Mouse (Mus musculus): ENCODE measurements around the gene Pknox2. TPM values are rescaled to one million over a fixed set of nuclear protein-coding genes. Genes with fewer than 3 reads are reported as not detected.
A peak's percentile ranks its signal among the peaks of the same experiment; 100 is the strongest.

The Pknox2 gene
- polyA plus RNA-seq, 1 experiment from 2014 or later, result 13.2 TPM

DNA sequence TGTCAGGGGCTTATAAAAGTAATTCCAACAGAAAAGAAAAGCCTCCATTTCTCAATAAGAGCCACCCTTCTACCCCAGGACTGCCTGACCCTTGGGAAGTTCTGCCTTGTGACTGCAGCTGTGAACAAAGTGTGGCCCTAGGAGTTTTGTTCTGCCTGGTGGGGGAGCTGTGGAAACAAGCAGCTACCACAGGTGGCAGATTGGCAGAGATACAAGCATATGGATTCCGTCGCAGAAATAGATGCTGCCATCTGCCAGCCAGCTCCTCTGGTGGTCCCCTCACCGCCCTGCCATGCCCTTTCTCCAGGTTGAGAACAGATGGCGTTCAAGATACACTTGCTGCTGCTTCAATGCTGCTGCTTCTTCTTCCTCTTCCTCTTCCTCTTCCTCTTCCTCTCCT lies 288.5 kb downstream of the Pknox2 start:
- DNase-seq (ENCODE audit: low spot score), result no peak
- Histone ChIP-seq H3K27ac (replicated peaks; ENCODE audit: low read depth, low read length) (no peak overlapping the region), H3K4me3 (ENCODE audit: low read depth, low read length) (no peak overlapping the region), H3K9ac (replicated peaks; ENCODE audit: low read length) (no peak overlapping the region), H3K36me3 (replicated peaks; ENCODE audit: control insufficient read depth, insufficient read depth, low read depth, low read length) (no peaks in the 10 kb centered on the region), H3K4me1 (ENCODE audit: control insufficient read depth, insufficient read depth, low read length) (no peaks in the 10 kb centered on the region), H3K9me3 (replicated peaks; ENCODE audit: control insufficient read depth, low read length) (no peaks in the 10 kb centered on the region), H3K27me3 (ENCODE audit: control insufficient read depth, insufficient read depth, low read length) (no peaks in the 10 kb centered on the region), H3K4me2 (ENCODE audit: low read depth, low read length) (no peak overlapping the region)
- ATAC-seq (replicated peaks; ENCODE audit: insufficient number of reproducible peaks, low FRiP score, low TSS enrichment, low read depth), result no peak
- WGBS, result 39% methylated on average over 4 of the region's 4 CpGs

DNA sequence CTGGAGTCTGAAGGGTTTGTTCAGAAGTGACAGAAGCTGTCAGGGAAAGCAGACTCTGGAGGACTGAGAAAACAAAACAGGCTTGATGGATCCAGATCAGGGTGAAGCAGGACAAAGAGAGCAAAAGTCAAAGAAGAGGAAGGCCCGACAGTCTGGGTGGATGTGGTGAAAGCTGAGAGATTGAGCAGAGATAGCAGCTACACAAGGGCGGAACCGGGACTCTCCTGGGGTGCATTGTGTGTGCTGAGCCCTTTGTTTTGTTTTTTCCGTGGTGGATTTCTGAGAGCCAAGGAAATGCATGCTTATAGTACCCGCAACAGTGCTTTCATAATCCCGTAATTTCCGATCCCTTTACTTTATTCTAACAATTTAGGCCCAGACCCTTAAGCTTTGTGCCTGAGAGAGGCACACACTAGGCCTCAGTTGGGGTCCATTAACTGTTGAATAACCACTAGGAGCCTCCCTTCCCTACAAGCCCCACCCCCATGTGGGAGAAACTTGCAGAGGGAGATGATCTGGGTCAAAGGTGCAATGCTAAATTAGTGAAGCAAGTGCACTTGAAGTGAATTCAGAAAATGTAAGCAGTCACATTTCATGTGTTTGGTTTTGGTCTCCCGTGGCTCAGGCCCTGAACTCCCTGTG lies 289.6 kb downstream of the Pknox2 start:
- Histone ChIP-seq H3K9me3 (replicated peaks; ENCODE audit: control insufficient read depth, low read length) (no peaks in the 10 kb centered on the region), H3K9ac (replicated peaks; ENCODE audit: low read length) (no peak overlapping the region), H3K27ac (replicated peaks; ENCODE audit: low read depth, low read length) (no peak overlapping the region), H3K4me3 (ENCODE audit: low read depth, low read length) (no peak overlapping the region), H3K27me3 (ENCODE audit: control insufficient read depth, insufficient read depth, low read length) (no peaks in the 10 kb centered on the region), H3K36me3 (replicated peaks; ENCODE audit: control insufficient read depth, insufficient read depth, low read depth, low read length) (no peaks in the 10 kb centered on the region), H3K4me2 (ENCODE audit: low read depth, low read length) (no peak overlapping the region), H3K4me1 (ENCODE audit: control insufficient read depth, insufficient read depth, low read length) (no peaks in the 10 kb centered on the region)
- DNase-seq (ENCODE audit: low spot score), result peak; percentile 11
- no peak for ATAC-seq (replicated peaks; ENCODE audit: insufficient number of reproducible peaks, low FRiP score, low TSS enrichment, low read depth)
- 22% methylated on average over 8 of the region's 8 CpGs for WGBS

- WGBS, result 27% methylated on average over 2 of the region's 2 CpGs
- no peaks in the 10 kb centered on the region for H3K4me1 ChIP-seq (ENCODE audit: control insufficient read depth, insufficient read depth, low read length)
- H3K27ac ChIP-seq (replicated peaks; ENCODE audit: low read depth, low read length), result no peak overlapping the region
- ATAC-seq (replicated peaks; ENCODE audit: insufficient number of reproducible peaks, low FRiP score, low TSS enrichment, low read depth), result no peak
- no peak overlapping the region for H3K9ac ChIP-seq (replicated peaks; ENCODE audit: low read length)
- no peak overlapping the region for H3K4me2 ChIP-seq (ENCODE audit: low read depth, low read length)
- no peaks in the 10 kb centered on the region for H3K9me3 ChIP-seq (replicated peaks; ENCODE audit: control insufficient read depth, low read length)
- H3K4me3 ChIP-seq (ENCODE audit: low read depth, low read length), result no peak overlapping the region
- no peaks in the 10 kb centered on the region for H3K27me3 ChIP-seq (ENCODE audit: control insufficient read depth, insufficient read depth, low read length)
- DNase-seq (ENCODE audit: low spot score), result peak; percentile 59
- H3K36me3 ChIP-seq (replicated peaks; ENCODE audit: control insufficient read depth, insufficient read depth, low read depth, low read length), result no peaks in the 10 kb centered on the region
These were observed 290.9 kb downstream of the Pknox2 start for GRCm38 (mm10) chr9:36856351-36856750.

GRCm38 (mm10) chr9:36852175-36852574 lies 295.0 kb downstream of the Pknox2 start:
- Histone ChIP-seq H3K4me3 (ENCODE audit: low read depth, low read length) (no peak overlapping the region), H3K27ac (replicated peaks; ENCODE audit: low read depth, low read length) (no peak overlapping the region), H3K4me2 (ENCODE audit: low read depth, low read length) (no peak overlapping the region), H3K27me3 (ENCODE audit: control insufficient read depth, insufficient read depth, low read length) (no peaks in the 10 kb centered on the region), H3K9me3 (replicated peaks; ENCODE audit: control insufficient read depth, low read length) (no peaks in the 10 kb centered on the region), H3K4me1 (ENCODE audit: control insufficient read depth, insufficient read depth, low read length) (no peaks in the 10 kb centered on the region), H3K9ac (replicated peaks; ENCODE audit: low read length) (no peak overlapping the region), H3K36me3 (replicated peaks; ENCODE audit: control insufficient read depth, insufficient read depth, low read depth, low read length) (no peaks in the 10 kb centered on the region; the same call in 1 of the 2 replicates)
- ATAC-seq (replicated peaks; ENCODE audit: insufficient number of reproducible peaks, low FRiP score, low TSS enrichment, low read depth) (no peak), DNase-seq (ENCODE audit: low spot score) (no peak)
- 95% methylated on average over 2 of the region's 2 CpGs for WGBS

- H3K27me3 ChIP-seq (ENCODE audit: control insufficient read depth, insufficient read depth, low read length), result no peaks in the 10 kb centered on the region
- no peak overlapping the region for H3K9ac ChIP-seq (replicated peaks; ENCODE audit: low read length)
- no peak overlapping the region for H3K4me2 ChIP-seq (ENCODE audit: low read depth, low read length)
- H3K36me3 ChIP-seq (replicated peaks; ENCODE audit: control insufficient read depth, insufficient read depth, low read depth, low read length), result no peaks in the 10 kb centered on the region; the same call in 1 of the 2 replicates
- 36% methylated on average over 1 of the region's 1 CpGs for WGBS
- ATAC-seq (replicated peaks; ENCODE audit: insufficient number of reproducible peaks, low FRiP score, low TSS enrichment, low read depth) (no peak), DNase-seq (ENCODE audit: low spot score) (no peak)
- no peaks in the 10 kb centered on the region for H3K4me1 ChIP-seq (ENCODE audit: control insufficient read depth, insufficient read depth, low read length)
- no peak overlapping the region for H3K4me3 ChIP-seq (ENCODE audit: low read depth, low read length)
- no peaks in the 10 kb centered on the region for H3K9me3 ChIP-seq (replicated peaks; ENCODE audit: control insufficient read depth, low read length)
- no peak overlapping the region for H3K27ac ChIP-seq (replicated peaks; ENCODE audit: low read depth, low read length)
These were observed 297.1 kb downstream of the Pknox2 start for GRCm38 (mm10) chr9:36850091-36850490.

DNA sequence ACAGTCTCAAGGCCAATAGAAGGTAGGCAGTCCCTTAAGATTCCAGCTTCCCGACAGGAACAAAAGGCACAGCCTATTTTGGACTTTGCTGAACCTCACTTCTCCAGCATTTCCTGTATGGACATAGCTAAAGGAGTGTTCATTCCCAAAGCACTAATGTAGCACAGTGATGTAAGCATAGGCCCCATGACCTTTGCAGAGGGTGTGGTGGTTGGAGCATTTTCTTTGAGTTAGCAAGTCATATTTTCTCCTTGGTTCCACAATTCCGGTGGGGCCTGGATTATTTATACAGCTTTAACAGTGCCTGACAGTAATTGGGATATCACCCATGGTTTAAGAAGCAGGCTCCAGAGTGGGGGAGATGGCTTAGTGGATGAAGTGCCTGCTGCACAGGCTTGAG lies 298.5 kb downstream of the Pknox2 start:
- WGBS, result 81% methylated on average over 2 of the region's 2 CpGs
- Histone ChIP-seq H3K9me3 (replicated peaks; ENCODE audit: control insufficient read depth, low read length) (no peaks in the 10 kb centered on the region), H3K27ac (replicated peaks; ENCODE audit: low read depth, low read length) (no peak overlapping the region), H3K36me3 (replicated peaks; ENCODE audit: control insufficient read depth, insufficient read depth, low read depth, low read length) (no peaks in the 10 kb centered on the region; the same call in 1 of the 2 replicates), H3K4me2 (ENCODE audit: low read depth, low read length) (no peak overlapping the region), H3K9ac (replicated peaks; ENCODE audit: low read length) (no peak overlapping the region), H3K4me3 (ENCODE audit: low read depth, low read length) (no peak overlapping the region), H3K27me3 (ENCODE audit: control insufficient read depth, insufficient read depth, low read length) (no peaks in the 10 kb centered on the region), H3K4me1 (ENCODE audit: control insufficient read depth, insufficient read depth, low read length) (no peaks in the 10 kb centered on the region)
- DNase-seq (ENCODE audit: low spot score), result no peak
- ATAC-seq (replicated peaks; ENCODE audit: insufficient number of reproducible peaks, low FRiP score, low TSS enrichment, low read depth), result no peak

DNA sequence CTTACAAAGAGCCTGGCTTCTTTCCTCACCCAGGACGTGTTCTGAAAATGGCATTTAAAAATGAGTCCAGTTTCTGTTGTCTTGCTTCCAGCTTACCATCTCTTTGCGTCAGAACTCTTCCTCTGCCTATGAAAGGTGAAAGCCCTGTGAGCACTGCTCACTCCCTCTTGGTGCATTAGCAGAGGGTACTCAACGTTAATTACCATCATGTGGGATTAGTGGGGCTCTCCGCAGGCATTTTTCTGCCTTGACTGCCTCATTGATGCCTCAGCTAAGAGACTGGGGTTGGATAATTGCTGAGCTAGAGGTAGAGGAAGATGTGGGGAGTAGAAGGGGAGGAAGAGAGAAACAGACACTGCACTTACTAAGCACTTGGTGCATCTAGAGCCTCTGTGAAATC lies 300.9 kb downstream of the Pknox2 start:
- H3K4me2 ChIP-seq (ENCODE audit: low read depth, low read length), result no peak overlapping the region
- H3K27ac ChIP-seq (replicated peaks; ENCODE audit: low read depth, low read length), result no peak overlapping the region
- WGBS, result 36% methylated on average over 4 of the region's 4 CpGs
- H3K4me3 ChIP-seq (ENCODE audit: low read depth, low read length), result no peak overlapping the region
- no peak for ATAC-seq (replicated peaks; ENCODE audit: insufficient number of reproducible peaks, low FRiP score, low TSS enrichment, low read depth)
- no peak overlapping the region for H3K9ac ChIP-seq (replicated peaks; ENCODE audit: low read length)
- no peaks in the 10 kb centered on the region for H3K9me3 ChIP-seq (replicated peaks; ENCODE audit: control insufficient read depth, low read length)
- H3K4me1 ChIP-seq (ENCODE audit: control insufficient read depth, insufficient read depth, low read length), result no peaks in the 10 kb centered on the region
- no peak for DNase-seq (ENCODE audit: low spot score)
- H3K36me3 ChIP-seq (replicated peaks; ENCODE audit: control insufficient read depth, insufficient read depth, low read depth, low read length), result no peaks in the 10 kb centered on the region; the same call in 1 of the 2 replicates
- no peaks in the 10 kb centered on the region for H3K27me3 ChIP-seq (ENCODE audit: control insufficient read depth, insufficient read depth, low read length)
